Mouse (Mus musculus) testis, adult 2 months (tissue): Measurements from ENCODE around the gene Apba2. TPM values are rescaled to one million over a fixed set of nuclear protein-coding genes. Genes with fewer than 3 reads are reported as not detected.

Source experiments
- H3K27ac ChIP-seq: fragments of 200-500 bp; 2 replicates; pipeline ENCODE4 v1.5.1; 2012; ENCODE audit warnings: low read depth, low read length; ENCODE audit not compliant: control insufficient read depth, insufficient read depth
- H3K27me3 ChIP-seq: fragments of 200-500 bp; 2 replicates; pipeline ENCODE4 v1.6.1; 2012; ENCODE audit warnings: mild to moderate bottlenecking, low read length, moderate library complexity; ENCODE audit not compliant: control insufficient read depth, insufficient read depth
- H3K36me3 ChIP-seq: fragments of 200-500 bp; 2 replicates; pipeline ENCODE4 v1.6.1; 2012; ENCODE audit warnings: mild to moderate bottlenecking, low read length; ENCODE audit not compliant: control insufficient read depth, insufficient read depth
- H3K4me1 ChIP-seq: fragments of 200-500 bp; 2 replicates; pipeline ENCODE4 v1.6.1; 2012; ENCODE audit warnings: low read length; ENCODE audit not compliant: control insufficient read depth, insufficient read depth
- H3K4me3 ChIP-seq: fragments of 200-500 bp; 2 replicates; pipeline ENCODE4 v1.5.1; 2012; ENCODE audit warnings: low read depth, mild to moderate bottlenecking, low read length, moderate library complexity, mixed read lengths; ENCODE audit not compliant: control insufficient read depth
- CTCF ChIP-seq: fragments of 200-500 bp; IDR thresholded peaks from 2 replicates; pipeline ENCODE4 v1.5.1; 2012; ENCODE audit warnings: low read depth, mild to moderate bottlenecking, inconsistent platforms, low read length, moderate library complexity; ENCODE audit not compliant: control insufficient read depth, insufficient read depth, insufficient replicate concordance
- POLR2A ChIP-seq: fragments of 200-500 bp; IDR thresholded peaks from 2 replicates; pipeline ENCODE4 v1.6.1; 2012; ENCODE audit warnings: low read depth, mild to moderate bottlenecking, inconsistent platforms, low read length, moderate library complexity; ENCODE audit not compliant: control insufficient read depth
- polyA plus RNA-seq: library from polyadenylated mRNA; depleted of rRNA; stranded (reverse); fragments of >200 nt; gene quantifications from 2 replicates; pipeline ENCODE4 v1.2.3, GENCODE M21; 2012

Gene Apba2
- polyA plus RNA-seq, 1 experiment: 0.51 TPM

DNA sequence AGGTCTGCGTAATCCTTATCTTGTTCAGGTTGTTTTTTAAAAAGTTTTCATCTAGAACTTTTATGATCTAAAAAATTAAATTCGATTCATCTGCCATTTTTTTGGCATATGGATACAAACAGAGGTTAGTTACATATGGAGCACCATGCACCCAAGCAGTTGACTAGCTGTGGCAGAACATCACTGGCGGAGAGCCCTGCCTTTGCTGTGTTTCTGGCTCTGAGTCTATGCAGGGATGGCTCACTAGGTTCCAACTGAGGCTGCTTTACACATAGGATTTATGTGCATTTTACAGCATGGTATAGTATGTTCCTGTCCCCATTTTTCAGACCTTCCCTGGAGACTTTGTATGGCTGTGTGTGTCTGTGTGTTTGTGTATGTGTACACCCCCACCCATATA lies 221.8 kb downstream of the Apba2 start:
- Histone ChIP-seq H3K27me3 (no peaks in the 10 kb centered on the region), H3K4me3 (no peak overlapping the region), H3K27ac (no peak overlapping the region), H3K36me3 (no peaks in the 10 kb centered on the region), H3K4me1 (no peaks in the 10 kb centered on the region)
- TF ChIP-seq POLR2A (no peak), CTCF (no peak)

DNA sequence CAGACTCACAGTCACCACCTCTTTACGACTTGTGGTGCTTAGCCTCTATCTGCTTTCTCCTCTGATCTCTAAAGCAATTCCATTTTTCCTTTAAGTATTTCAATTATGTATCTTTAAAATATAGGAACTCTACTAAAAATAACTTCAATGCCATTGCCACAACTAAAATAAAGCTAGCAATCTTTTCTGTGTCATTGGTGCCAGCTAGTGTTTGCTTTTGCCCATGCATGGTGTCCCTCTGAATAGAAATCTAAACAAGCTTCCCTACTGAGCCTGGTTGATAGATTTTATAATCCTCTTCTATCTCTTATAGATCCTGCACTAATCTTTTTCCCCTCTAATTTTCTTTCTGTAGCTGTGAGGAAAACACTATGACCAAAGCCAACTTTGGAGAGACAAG lies 222.9 kb downstream of the Apba2 start:
- Histone ChIP-seq H3K36me3 (no peaks in the 10 kb centered on the region), H3K4me3 (no peak overlapping the region), H3K4me1 (no peaks in the 10 kb centered on the region), H3K27ac (no peak overlapping the region), H3K27me3 (no peaks in the 10 kb centered on the region)
- TF ChIP-seq POLR2A (no peak), CTCF (no peak)

DNA sequence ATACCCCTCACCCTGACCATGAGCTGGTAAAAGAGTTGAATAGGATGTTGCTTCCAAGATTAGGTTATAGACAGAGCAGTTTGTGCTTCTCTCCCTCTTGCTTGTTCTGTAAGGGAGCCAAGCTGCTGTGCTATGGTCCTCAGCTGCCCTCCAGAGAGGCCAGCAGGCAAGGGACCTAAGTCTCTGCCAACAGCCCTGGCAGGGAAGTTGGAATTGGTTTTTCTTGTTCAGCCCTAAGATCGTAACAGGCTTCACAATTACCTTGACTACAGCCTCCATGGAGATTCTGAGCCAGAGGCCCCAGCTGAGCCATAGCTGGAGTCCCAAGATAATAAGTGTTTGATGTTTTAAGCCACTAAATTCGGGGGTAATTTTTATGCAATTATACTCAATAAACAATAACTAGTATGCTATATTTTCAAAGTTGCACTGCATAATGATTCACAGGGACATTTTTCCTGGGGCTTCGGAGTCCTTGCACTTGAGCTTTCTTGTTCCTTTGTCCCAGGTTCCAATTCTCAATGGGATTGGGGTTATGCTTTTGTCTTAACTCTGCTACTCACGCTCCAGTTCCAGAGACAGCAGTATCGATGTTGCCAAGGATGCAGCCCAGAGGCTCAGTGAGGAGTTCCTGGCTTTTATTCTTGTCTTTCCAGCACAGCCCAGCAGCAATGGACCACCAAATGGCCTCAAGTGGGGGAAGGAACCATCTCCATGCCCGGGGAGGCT lies 224.6 kb downstream of the Apba2 start:
- H3K4me3 ChIP-seq: no peak overlapping the region
- H3K27ac ChIP-seq: no peak overlapping the region
- no peaks in the 10 kb centered on the region for H3K27me3 ChIP-seq
- no peak for TF ChIP-seq POLR2A
- no peak for TF ChIP-seq CTCF
- no peaks in the 10 kb centered on the region for H3K4me1 ChIP-seq
- H3K36me3 ChIP-seq: no peaks in the 10 kb centered on the region

DNA sequence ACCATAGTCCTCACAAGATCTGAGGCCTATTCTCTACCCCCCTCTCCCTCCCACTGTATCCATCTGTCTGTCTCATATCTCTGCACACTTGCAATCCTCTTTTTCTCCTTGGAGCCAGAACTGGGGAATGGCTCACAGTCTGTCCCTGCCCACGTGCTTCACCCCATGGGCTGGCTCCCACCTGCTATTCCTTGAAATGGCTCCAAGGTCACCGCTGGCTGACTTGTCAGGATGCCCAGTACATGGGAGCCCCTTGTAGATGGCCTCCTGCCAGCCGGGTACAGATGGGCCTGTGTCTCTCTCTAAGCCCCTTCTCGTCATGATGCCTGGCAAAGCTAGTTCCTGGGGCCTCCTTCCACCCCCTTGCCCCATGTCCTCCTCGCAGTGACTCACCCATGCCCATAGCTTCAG lies 226.7 kb downstream of the Apba2 start:
- Histone ChIP-seq H3K27me3 (no peaks in the 10 kb centered on the region), H3K4me3 (no peak overlapping the region), H3K27ac (no peak overlapping the region), H3K4me1 (no peaks in the 10 kb centered on the region), H3K36me3 (no peaks in the 10 kb centered on the region)
- TF ChIP-seq POLR2A (no peak), CTCF (no peak)

DNA sequence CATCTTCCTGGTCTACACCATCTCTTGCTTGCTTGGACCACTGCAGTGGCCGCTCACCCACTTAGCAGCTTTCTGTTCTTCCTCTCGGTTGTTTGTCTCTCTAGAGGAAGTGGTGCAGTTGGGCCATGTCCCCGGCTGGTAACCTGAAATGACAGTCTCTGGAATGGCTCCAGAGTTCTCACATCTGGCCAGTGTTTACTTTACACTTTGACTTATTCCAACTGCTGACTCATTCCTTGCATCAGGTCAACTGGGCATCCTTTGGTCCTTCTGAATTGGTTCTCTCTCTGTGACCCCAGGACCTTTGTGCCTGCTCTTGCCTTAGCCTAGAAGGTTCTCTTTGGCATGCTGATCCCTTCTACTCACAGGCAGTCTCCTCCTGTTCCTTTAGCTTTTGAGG lies 227.3 kb downstream of the Apba2 start:
- H3K27ac ChIP-seq: no peak overlapping the region
- H3K4me1 ChIP-seq: no peaks in the 10 kb centered on the region
- H3K36me3 ChIP-seq: no peaks in the 10 kb centered on the region
- H3K27me3 ChIP-seq: no peaks in the 10 kb centered on the region
- H3K4me3 ChIP-seq: no peak overlapping the region
- TF ChIP-seq CTCF (no peak), POLR2A (no peak)

DNA sequence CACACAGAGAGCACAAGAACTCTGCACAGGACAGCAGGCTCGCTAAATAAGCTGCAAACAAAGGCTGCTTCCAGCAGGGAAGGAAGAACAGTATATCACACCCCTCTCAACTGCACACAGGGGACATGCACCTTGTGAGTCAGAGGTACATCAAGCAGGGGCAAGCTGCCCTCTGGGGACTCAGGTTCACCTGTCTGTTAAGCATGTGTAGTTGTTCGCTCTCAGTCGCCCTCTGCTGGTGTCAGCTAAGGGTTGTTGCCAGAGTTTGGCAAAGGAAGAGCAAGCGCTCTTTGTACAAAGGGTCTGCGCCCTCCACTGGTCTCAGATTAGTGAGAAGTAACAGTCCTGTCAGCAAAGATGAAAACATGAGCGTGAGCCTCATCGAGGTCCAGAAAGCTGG lies 228.3 kb downstream of the Apba2 start:
- Histone ChIP-seq H3K36me3 (no peaks in the 10 kb centered on the region), H3K4me3 (no peak overlapping the region), H3K27ac (no peak overlapping the region), H3K4me1 (no peaks in the 10 kb centered on the region), H3K27me3 (no peaks in the 10 kb centered on the region)
- peak; percentile 40; the same call in 1 of the 2 replicates for TF ChIP-seq CTCF
- no peak for TF ChIP-seq POLR2A

DNA sequence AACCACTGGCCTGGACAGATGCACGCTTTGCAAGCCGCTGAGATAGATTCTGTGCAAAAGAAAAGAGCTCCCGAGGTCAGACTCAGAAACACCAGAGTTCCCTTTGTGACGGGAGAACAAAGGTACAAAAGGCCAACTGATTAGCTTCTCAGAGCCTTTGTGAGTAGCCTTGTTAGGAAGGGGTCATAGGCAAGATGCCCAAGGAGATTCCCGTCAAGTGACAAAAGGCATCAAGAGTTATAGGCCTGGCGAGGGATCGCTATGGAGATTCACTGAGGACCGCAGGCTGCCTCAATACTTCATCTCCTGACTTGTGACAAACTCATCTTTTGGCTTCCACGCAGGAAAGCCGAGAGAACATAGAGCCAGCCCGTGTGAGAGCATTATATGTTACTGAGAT lies 237.6 kb downstream of the Apba2 start:
- no peak for TF ChIP-seq CTCF
- no peak for TF ChIP-seq POLR2A
- no peak overlapping the region for H3K27ac ChIP-seq
- no peaks in the 10 kb centered on the region for H3K36me3 ChIP-seq

More for the DNA sequence above, 237.6 kb downstream of the Apba2 start:
- no peaks in the 10 kb centered on the region for H3K27me3 ChIP-seq
- H3K4me3 ChIP-seq: no peak overlapping the region
- no peaks in the 10 kb centered on the region for H3K4me1 ChIP-seq
